Mouse (Mus musculus): ENCODE results near the gene Gp1ba.
A peak's percentile ranks its signal among the peaks of the same experiment; 100 is the strongest.

Gp1ba gene

GRCm38 (mm10) chr11:70670483-70670882 is 31.6 kb downstream of the Gp1ba start:
- DNase-seq (ENCODE audit: low spot score), result no peak

- no peak for DNase-seq (ENCODE audit: low spot score)
These were observed 32.6 kb downstream of the Gp1ba start for GRCm38 (mm10) chr11:70671333-70672047.

GRCm38 (mm10) chr11:70674014-70674413 is 35.1 kb downstream of the Gp1ba start:
- no peak for DNase-seq (ENCODE audit: low spot score)

- DNase-seq (ENCODE audit: low spot score), result no peak
These were observed 35.6 kb downstream of the Gp1ba start for GRCm38 (mm10) chr11:70674501-70674900.

- no peak for DNase-seq (ENCODE audit: low spot score)
These were observed 39.2 kb downstream of the Gp1ba start for GRCm38 (mm10) chr11:70678092-70678491.

GRCm38 (mm10) chr11:70678576-70678975 is 39.7 kb downstream of the Gp1ba start:
- DNase-seq (ENCODE audit: low spot score), result no peak

- no peak for DNase-seq (ENCODE audit: low spot score)
These were observed 40.4 kb downstream of the Gp1ba start for GRCm38 (mm10) chr11:70679361-70679760.

GRCm38 (mm10) chr11:70679894-70680293 is 41.0 kb downstream of the Gp1ba start:
- no peak for DNase-seq (ENCODE audit: low spot score)

GRCm38 (mm10) chr11:70681170-70681569 is 42.2 kb downstream of the Gp1ba start:
- DNase-seq (ENCODE audit: low spot score), result no peak

- peak; percentile 84 for DNase-seq (ENCODE audit: low spot score)
These were observed 43.1 kb downstream of the Gp1ba start for GRCm38 (mm10) chr11:70681897-70682581.

- no peak for DNase-seq (ENCODE audit: low spot score)
These were observed 44.7 kb downstream of the Gp1ba start for GRCm38 (mm10) chr11:70683640-70684039.

GRCm38 (mm10) chr11:70686901-70687566 is 48.1 kb downstream of the Gp1ba start:
- peak; percentile 46 for DNase-seq (ENCODE audit: low spot score)

GRCm38 (mm10) chr11:70687601-70688199 is 48.8 kb downstream of the Gp1ba start, which contains the start of gene Camta2:
Gene Camta2, minus strand, starts transcription at chr11:70688105.
- peak; percentile 83 for DNase-seq (ENCODE audit: low spot score)

GRCm38 (mm10) chr11:70688372-70688771 is 49.5 kb downstream of the Gp1ba start:
- no peak for DNase-seq (ENCODE audit: low spot score)

GRCm38 (mm10) chr11:70689578-70689977 is 50.7 kb downstream of the Gp1ba start:
- no peak for DNase-seq (ENCODE audit: low spot score)
